Mouse (Mus musculus): ENCODE data around the gene Iqcb1. TPM values are rescaled to one million over a fixed set of nuclear protein-coding genes. Genes with fewer than 3 reads are reported as not detected.

Gene Iqcb1
- polyA plus RNA-seq (2012; rRNA removed): 4.2 and 4.5 TPM in 2 replicates

DNA sequence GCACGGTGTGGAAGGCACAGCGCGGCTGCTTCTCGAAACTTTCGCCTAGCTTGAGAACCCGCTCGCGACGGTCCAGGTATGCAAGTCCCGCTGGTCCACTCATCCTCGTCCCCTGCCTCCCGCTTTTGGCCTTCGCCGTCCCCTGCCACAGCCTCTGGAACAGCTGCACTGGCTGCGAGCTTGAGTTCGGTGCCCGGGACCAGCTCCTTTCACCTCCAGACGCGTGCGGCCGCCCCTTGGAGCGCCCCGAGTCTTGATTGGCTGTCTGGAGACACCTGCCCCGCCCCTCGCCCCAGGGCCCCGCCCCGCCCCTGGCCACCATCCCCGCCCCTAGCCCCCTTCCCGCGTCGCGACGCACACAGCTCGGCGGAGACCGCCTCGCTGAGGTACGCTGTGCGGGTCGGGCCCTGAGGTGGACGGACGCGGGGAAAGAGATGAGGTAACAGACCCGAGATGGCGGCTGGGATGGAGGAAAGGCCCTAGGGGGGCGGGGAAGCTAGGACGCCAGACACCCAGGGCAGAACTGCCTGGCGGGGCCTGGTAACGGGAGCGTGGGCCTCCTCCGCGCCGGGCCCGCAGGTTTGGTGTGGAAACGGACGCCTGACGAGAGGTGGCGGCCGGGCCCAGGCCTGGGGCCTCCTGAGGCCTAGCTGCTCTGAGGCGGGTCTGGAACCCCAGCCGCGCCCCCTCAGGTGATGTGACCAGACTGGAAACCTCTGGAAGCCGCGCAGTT lies at the start of gene Iqcb1:
Iqcb1 (plus strand) TSS at position 332 of the 733 bp plus-strand sequence.

DNA sequence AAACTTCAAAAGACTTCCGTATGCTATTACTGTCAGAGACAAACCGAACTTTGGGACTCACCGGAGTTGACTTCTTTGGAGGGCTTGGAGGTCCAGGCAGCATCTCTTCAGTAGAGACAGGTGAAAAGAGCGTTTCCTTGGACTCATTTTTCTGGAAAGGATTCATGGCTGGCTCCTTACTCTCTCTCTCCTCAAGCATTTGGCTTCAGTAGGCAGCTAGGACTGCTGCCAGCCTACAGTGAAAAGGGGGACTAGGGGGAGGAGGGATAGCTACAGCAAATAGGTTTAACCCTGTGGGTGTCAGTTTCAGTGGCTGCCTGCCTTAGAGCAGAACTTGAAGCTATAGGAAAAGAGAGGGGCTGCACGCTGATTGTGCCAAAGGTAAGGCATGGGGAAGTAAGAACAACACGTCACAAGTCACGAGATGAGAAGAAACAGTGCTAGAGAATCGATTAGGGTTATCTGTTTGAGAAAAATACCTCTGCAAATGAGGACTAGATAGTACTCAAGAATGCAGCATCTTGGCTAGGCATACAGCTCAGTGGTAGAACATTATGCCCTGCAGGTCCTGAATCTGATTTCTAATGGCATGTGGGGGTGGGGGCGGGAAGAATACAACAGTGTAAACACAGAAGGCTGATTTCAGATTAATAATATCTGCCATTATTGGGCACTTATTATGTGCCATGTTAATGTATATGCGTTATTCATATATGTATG lies 43.4 kb upstream of the Iqcb1 start, which contains the start of gene Slc15a2:
Slc15a2 (minus strand) TSS at position 369 of the 720 bp plus-strand sequence.

DNA sequence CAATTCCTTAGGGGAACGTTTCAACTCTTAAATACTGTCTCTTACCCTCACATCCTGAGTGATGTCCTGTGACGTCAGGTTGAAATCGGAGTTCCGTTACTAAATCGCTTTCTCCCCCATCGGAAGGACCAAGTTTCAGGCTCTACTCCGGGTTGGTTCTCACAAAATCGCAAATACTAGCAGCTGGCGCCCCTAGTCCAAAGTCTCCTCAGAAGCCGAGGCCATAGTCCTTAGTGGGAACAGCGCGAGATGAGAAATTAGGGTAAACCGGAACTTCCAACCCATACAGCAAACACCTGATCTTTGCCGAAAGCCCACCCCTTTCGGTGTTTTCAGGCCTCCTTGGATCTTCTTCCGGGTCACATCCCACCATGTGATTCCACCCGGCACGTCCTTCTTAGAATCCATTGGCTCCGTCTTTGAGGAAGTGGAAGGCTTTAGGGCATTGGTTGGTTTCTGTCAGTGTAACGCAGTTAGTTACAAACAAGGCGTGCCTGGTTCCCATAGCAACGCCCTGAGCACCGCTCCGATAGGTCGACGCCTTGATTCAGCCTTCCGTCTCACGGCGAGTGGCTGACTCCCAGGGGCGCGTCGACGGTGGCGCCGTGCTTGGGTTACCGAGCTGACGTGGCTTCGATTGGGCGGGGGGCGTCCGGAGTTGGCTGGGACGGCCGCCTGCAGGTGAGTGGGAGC lies 46.5 kb downstream of the Iqcb1 start, which contains the start of the genes Eaf2 and Golgb1:
Eaf2 (minus strand) TSS at position 421 of the 693 bp plus-strand sequence.
Golgb1 (plus strand) TSS at position 558 of the 693 bp plus-strand sequence.

Other genes with a start within 250 kb of the Iqcb1 start
- gene Cd86, start 162.3 kb upstream of the Iqcb1 start, polyA plus RNA-seq (2012; rRNA removed): 4.4 and 5.2 TPM in 2 replicates
- 0.02 and 0.05 TPM in 2 replicates for gene Ildr1, start 134.4 kb upstream of the Iqcb1 start, polyA plus RNA-seq (2012; rRNA removed)
- gene Slc15a2, start 43.4 kb upstream of the Iqcb1 start, polyA plus RNA-seq (2012; rRNA removed): 2.0 and 3.6 TPM in 2 replicates
- gene Eaf2, start 46.6 kb downstream of the Iqcb1 start, polyA plus RNA-seq (2012; rRNA removed): 0.17 and 0.30 TPM in 2 replicates
- 10.6 and 12.8 TPM in 2 replicates for gene Golgb1, start 46.8 kb downstream of the Iqcb1 start, polyA plus RNA-seq (2012; rRNA removed)
- 12.0 and 14.1 TPM in 2 replicates for gene Hcls1, start 106.6 kb downstream of the Iqcb1 start, polyA plus RNA-seq (2012; rRNA removed)
- gene Fbxo40, start 162.1 kb downstream of the Iqcb1 start, polyA plus RNA-seq (2012; rRNA removed): 0.02 TPM in 2 replicates
- gene Polq, start 183.4 kb downstream of the Iqcb1 start, polyA plus RNA-seq (2012; rRNA removed): 9.9 and 10.5 TPM in 2 replicates

All from liver, embryonic 14 days (tissue).